8 mouse cellular contexts compared by ENCODE assay signal in the genomic region with DNA sequence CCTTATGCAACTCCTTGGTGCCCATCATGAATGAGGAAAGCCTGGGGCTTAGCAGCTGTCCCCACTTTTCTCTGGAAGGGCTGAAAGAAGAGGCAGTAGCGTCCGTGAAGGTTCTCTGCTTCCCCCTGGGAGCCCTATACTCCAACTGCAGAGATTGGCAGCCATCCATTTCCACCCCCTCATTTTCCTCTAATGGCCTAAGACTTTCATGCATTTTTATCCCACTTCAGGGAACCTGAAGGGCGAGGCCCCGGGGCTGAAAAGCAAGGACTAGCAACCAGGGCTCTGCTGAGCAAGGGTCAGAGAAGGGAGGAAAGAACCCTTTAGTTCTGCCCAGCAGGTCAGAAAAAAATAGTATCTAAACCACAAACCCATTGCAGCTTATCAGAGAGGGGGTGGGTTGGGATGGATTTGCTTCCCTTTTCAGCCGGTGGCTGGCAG. TPM values are rescaled to one million over a fixed set of nuclear protein-coding genes. Genes with fewer than 3 reads are reported as not detected.
DNase-seq lines count a peak whose midpoint lies in the region; ATAC-seq and TF ChIP-seq lines count a peak whose summit lies in the region.

No protein-coding gene starts in this region.

- peak overlapping the region; percentile 91 for H3K9ac ChIP-seq in MEL (ENCODE audit: control insufficient read depth, low read depth, low read length, poor library complexity, severe bottlenecking)
- H3K9ac ChIP-seq in forebrain, embryonic 16.5 days (replicated peaks; ENCODE audit: low read depth, low read length), result peak overlapping the region; percentile 90; the same call in 1 of the 2 replicates
- H3K9ac ChIP-seq in intestine, embryonic 16.5 days (ENCODE audit: low read depth, low read length), result peak overlapping the region; percentile 90
- no peak overlapping the region for H3K9ac ChIP-seq in liver, embryonic 15.5 days

- no peak for TF ChIP-seq CTCF in MEL (IDR thresholded peaks at IDR 0.05 in 2 of 3, conservative IDR thresholded peaks at IDR 0.05 in 1 of 3; ENCODE audit: control insufficient read depth in 1 of 3, insufficient read depth in 1 of 3, low read depth in 2 of 3, low read length in 3 of 3, poor library complexity in 1 of 3, severe bottlenecking in 1 of 3)

- TF ChIP-seq EP300 in MEL (IDR thresholded peaks at IDR 0.05; ENCODE audit: low read depth in 1 of 2, low read length in 2 of 2), result peak; percentile 4 to 54; a peak in 2 of 4 replicates

- peaks cover 19% of the 10 kb centered on the region for H3K79me2 ChIP-seq in MEL (ENCODE audit: control insufficient read depth, insufficient read depth, low read length, poor library complexity)

- H3K4me1 ChIP-seq in MEL (ENCODE audit: control insufficient read depth in 1 of 2, insufficient read depth in 2 of 2, low read length in 2 of 2), result peaks cover 1 to 29% of the 10 kb centered on the region in 2 experiments
- H3K4me1 ChIP-seq in forebrain, embryonic 16.5 days (replicated peaks; ENCODE audit: control insufficient read depth, insufficient read depth, low read length), result peaks cover 17% of the 10 kb centered on the region
- peaks cover 25% of the 10 kb centered on the region for H3K4me1 ChIP-seq in intestine, embryonic 16.5 days (ENCODE audit: control insufficient read depth, insufficient read depth, low read length)
- peaks cover 51% of the 10 kb centered on the region for H3K4me1 ChIP-seq in liver, embryonic 15.5 days (replicated peaks)

- peaks cover 0 to 18% of the 10 kb centered on the region in 2 experiments; a peak in 3 of 4 replicates for H3K36me3 ChIP-seq in MEL (ENCODE audit: control insufficient read depth in 1 of 2, insufficient read depth in 2 of 2, low read length in 2 of 2)
- H3K36me3 ChIP-seq in forebrain, embryonic 16.5 days (ENCODE audit: control insufficient read depth, insufficient read depth), result peaks cover 15% of the 10 kb centered on the region
- peaks cover 23% of the 10 kb centered on the region for H3K36me3 ChIP-seq in intestine, embryonic 16.5 days (ENCODE audit: control insufficient read depth, insufficient read depth, low read length)
- peaks cover 27% of the 10 kb centered on the region for H3K36me3 ChIP-seq in liver, embryonic 15.5 days (replicated peaks)

- no peak for TF ChIP-seq POLR2A in MEL (IDR thresholded peaks at IDR 0.05; ENCODE audit: control insufficient read depth in 1 of 2, insufficient read depth in 1 of 2, low read depth in 1 of 2, low read length in 2 of 2, poor library complexity in 1 of 2)

- ATAC-seq in cerebellum, adult (ENCODE audit: insufficient number of reproducible peaks, low FRiP score, low TSS enrichment), result no peak
- ATAC-seq in forebrain, embryonic 16.5 days, result no peak
- no peak for ATAC-seq in intestine, embryonic 16.5 days
- no peak for ATAC-seq in liver, embryonic 15.5 days (ENCODE audit: insufficient read depth)

- peak; percentile 33 for DNase-seq in cerebellum, adult 8-10 months
- peak; percentile 68 for DNase-seq in MEL (ENCODE audit: low read depth, low spot score)
- peak; percentile 13 for DNase-seq in telencephalon, adult 2 months (ENCODE audit: low read depth, low spot score)
- DNase-seq in spleen, postnatal 4 days (ENCODE audit: low spot score in 2 of 2), result no peak

- peak overlapping the region; percentile 80 for H3K4me2 ChIP-seq in forebrain, embryonic 16.5 days (ENCODE audit: low read length)
- peak overlapping the region; percentile 96 for H3K4me2 ChIP-seq in intestine, embryonic 16.5 days (ENCODE audit: low read depth, low read length)
- H3K4me2 ChIP-seq in liver, embryonic 15.5 days, result peak overlapping the region; percentile 96

- peak overlapping the region; percentile 62; the same call in 1 of the 2 replicates for H3K27ac ChIP-seq in MEL (ENCODE audit: control insufficient read depth, low read depth, low read length)
- H3K27ac ChIP-seq in forebrain, embryonic 16.5 days (ENCODE audit: low read length), result no peak overlapping the region
- H3K27ac ChIP-seq in intestine, embryonic 16.5 days (ENCODE audit: low read length), result peak overlapping the region; percentile 87
- no peak overlapping the region for H3K27ac ChIP-seq in liver, embryonic 15.5 days (replicated peaks)

- H3K9me3 ChIP-seq in MEL (replicated peaks; ENCODE audit: insufficient read depth, low read length), result no peaks in the 10 kb centered on the region
- 0 out of 2 replicates have a peak, but pooled peaks cover 3% of the 10 kb centered on the region for H3K9me3 ChIP-seq in forebrain, embryonic 16.5 days (ENCODE audit: control insufficient read depth, low read length)
- H3K9me3 ChIP-seq in intestine, embryonic 16.5 days (ENCODE audit: control insufficient read depth, low read length), result peaks cover 18% of the 10 kb centered on the region; the same call in 1 of the 2 replicates
- no peaks in the 10 kb centered on the region for H3K9me3 ChIP-seq in liver, embryonic 15.5 days (replicated peaks)

- no peaks in the 10 kb centered on the region for H3K27me3 ChIP-seq in MEL (ENCODE audit: control insufficient read depth in 1 of 2, insufficient read depth in 2 of 2, low read length in 2 of 2)
- H3K27me3 ChIP-seq in forebrain, embryonic 16.5 days (replicated peaks; ENCODE audit: control insufficient read depth, insufficient read depth, low read length), result no peaks in the 10 kb centered on the region
- no peaks in the 10 kb centered on the region for H3K27me3 ChIP-seq in intestine, embryonic 16.5 days (replicated peaks; ENCODE audit: control insufficient read depth, insufficient read depth, low read length)
- H3K27me3 ChIP-seq in liver, embryonic 15.5 days, result no peaks in the 10 kb centered on the region

- TF ChIP-seq RAD21 in MEL (IDR thresholded peaks at IDR 0.05; ENCODE audit: low read depth, low read length), result no peak

- 6% methylated on average over 5 of the region's 5 CpGs for WGBS in forebrain, embryonic 16.5 days
- 23% methylated on average over 5 of the region's 5 CpGs for WGBS in intestine, embryonic 16.5 days
- WGBS in liver, embryonic 15.5 days (ENCODE audit: insufficient replicate concordance), result 13% methylated on average over 5 of the region's 5 CpGs

- peak overlapping the region; percentile 54 to 80 for H3K4me3 ChIP-seq in MEL (ENCODE audit: control insufficient read depth in 1 of 2, insufficient read depth in 1 of 2, low read depth in 2 of 2, low read length in 2 of 2)
- peak overlapping the region; percentile 89 for H3K4me3 ChIP-seq in forebrain, embryonic 16.5 days (replicated peaks; ENCODE audit: low read length)
- peak overlapping the region; percentile 77 for H3K4me3 ChIP-seq in intestine, embryonic 16.5 days (ENCODE audit: low read length)
- H3K4me3 ChIP-seq in liver, embryonic 15.5 days (replicated peaks), result peak overlapping the region; percentile 70

TF ChIP-seq in MEL, 35 proteins besides CTCF, POLR2A, EP300 and RAD21:
- no peak for TF ChIP-seq JUND (IDR thresholded peaks at IDR 0.05; ENCODE audit: low read depth, low read length)
- TF ChIP-seq ZNF384 (IDR thresholded peaks at IDR 0.05; ENCODE audit: low read depth, low read length), result peak; percentile 80
- TF ChIP-seq POLR2AphosphoS2 (IDR thresholded peaks at IDR 0.05; ENCODE audit: low read length), result no peak
- no peak for TF ChIP-seq BHLHE40 (IDR thresholded peaks at IDR 0.05; ENCODE audit: borderline replicate concordance, low read depth, low read length)
- TF ChIP-seq TAL1 (IDR thresholded peaks at IDR 0.05; ENCODE audit: low read length), result no peak
- peak; percentile 22; the same call in 1 of the 2 replicates for TF ChIP-seq ETS1 (IDR thresholded peaks at IDR 0.05; ENCODE audit: low read depth, low read length)
- TF ChIP-seq RCOR1 (IDR thresholded peaks at IDR 0.05; ENCODE audit: low read depth, low read length), result peak; percentile 59
- no peak for TF ChIP-seq NRF1 (IDR thresholded peaks at IDR 0.05; ENCODE audit: insufficient read depth, low read depth, low read length, poor library complexity, severe bottlenecking)
- TF ChIP-seq E2F4 (IDR thresholded peaks at IDR 0.05; ENCODE audit: borderline replicate concordance, low read depth, low read length), result no peak
- peak; percentile 68 for TF ChIP-seq GATA1 (IDR thresholded peaks at IDR 0.05; ENCODE audit: low read depth, low read length)

RNA-seq across cellular contexts. Expression of a gene that starts 0.9 kb away (rescaled TPM):
- 19.7 and 25.2 TPM in 2 replicates for total RNA-seq in MEL (2012; rRNA removed)
- 10 to 100 TPM in 1 of 2 experiments, not detected in 1; 35.8 TPM for polyA plus RNA-seq in MEL (2012; ENCODE audit: insufficient read depth in 1 of 2, insufficient read length in 2 of 2, low read depth in 1 of 2, low replicate concordance in 2 of 2, missing spikeins in 1 of 2)
- polyA plus RNA-seq in forebrain, embryonic 16.5 days (2015; fragmentation: Nextera tagmentation; extraction: Ambion mirVana), result 16.8 and 19.4 TPM in 2 replicates
- 27.2 and 27.7 TPM in 2 replicates for polyA plus RNA-seq in intestine, embryonic 16.5 days (2015; fragmentation: Nextera tagmentation; extraction: Ambion mirVana)
- polyA plus RNA-seq in liver, embryonic 15.5 days (2015; fragmentation: Nextera tagmentation; extraction: Ambion mirVana), result 7.9 TPM in 2 replicates

RNA-seq across cellular contexts. Expression of a gene that starts 20.4 kb away (rescaled TPM):
- total RNA-seq in MEL (2012; rRNA removed), result 26.2 and 28.0 TPM in 2 replicates
- 10 to 100 TPM in 1 of 2 experiments, not detected in 1; 45.1 TPM for polyA plus RNA-seq in MEL (2012; ENCODE audit: insufficient read depth in 1 of 2, insufficient read length in 2 of 2, low read depth in 1 of 2, low replicate concordance in 2 of 2, missing spikeins in 1 of 2)
- polyA plus RNA-seq in forebrain, embryonic 16.5 days (2015; fragmentation: Nextera tagmentation; extraction: Ambion mirVana), result 47.6 and 54.3 TPM in 2 replicates
- 203 and 218 TPM in 2 replicates for polyA plus RNA-seq in intestine, embryonic 16.5 days (2015; fragmentation: Nextera tagmentation; extraction: Ambion mirVana)
- polyA plus RNA-seq in liver, embryonic 15.5 days (2015; fragmentation: Nextera tagmentation; extraction: Ambion mirVana), result 37.5 and 38.6 TPM in 2 replicates

Comparison
In these comparisons a context has a peak if more than half of its experiments do, and no peak if none do; other contexts are left out.
1. DNase-seq: peak in cerebellum, adult 8-10 months (single experiment), MEL (single experiment) and telencephalon, adult 2 months (single experiment); none in spleen, postnatal 4 days (0 of 2).
2. H3K27ac ChIP-seq: peak in MEL (single experiment) and intestine, embryonic 16.5 days (single experiment); none in forebrain, embryonic 16.5 days (single experiment) and liver, embryonic 15.5 days (single experiment).
3. Peak in every context shown above with its lines, with median percentiles within 50 percentile points of each other: H3K4me3 ChIP-seq and H3K4me2 ChIP-seq.